Mouse (Mus musculus) C2C12 (cell line): Measurements from ENCODE around the gene Gprc5d. TPM values are rescaled to one million over a fixed set of nuclear protein-coding genes. Genes with fewer than 3 reads are reported as not detected.

Experiments
- H3K27me3 ChIP-seq: one replicate; pipeline ENCODE4 v1.6.1; 2011; ENCODE audit not compliant: control insufficient read depth, insufficient read depth, insufficient read length
- H3K36me3 ChIP-seq: one replicate; pipeline ENCODE4 v1.6.1; 2011; ENCODE audit not compliant: control insufficient read depth, insufficient read depth
- H3K4me3 ChIP-seq: one replicate; pipeline ENCODE4 v1.5.1; 2011; ENCODE audit warnings: mild to moderate bottlenecking, control low read depth; ENCODE audit not compliant: poor library complexity, insufficient read depth, severe bottlenecking
- H3K79me2 ChIP-seq: one replicate; pipeline ENCODE4 v1.6.1; 2011; ENCODE audit not compliant: control insufficient read depth, insufficient read depth
- H3K79me3 ChIP-seq: one replicate; pipeline ENCODE4 v1.6.1; 2011; ENCODE audit warnings: low read depth, control low read depth
- H3ac ChIP-seq: one replicate; pipeline ENCODE3; 2011; ENCODE audit warnings: low read depth; ENCODE audit not compliant: control insufficient read depth, insufficient read length
- CEBPB ChIP-seq: IDR thresholded peaks from one replicate; pipeline ENCODE4 v1.6.1; 2011; ENCODE audit warnings: low read depth, mild to moderate bottlenecking, control low read depth, moderate library complexity
- CTCF ChIP-seq: IDR thresholded peaks from one replicate; pipeline ENCODE4 v1.5.1; 2011; ENCODE audit not compliant: control insufficient read depth, insufficient read depth, insufficient read length
- FOSL1 ChIP-seq: IDR thresholded peaks from one replicate; pipeline ENCODE4 v1.8.0; 2011; ENCODE audit warnings: mild to moderate bottlenecking, low read length; ENCODE audit not compliant: poor library complexity, insufficient read depth, severe bottlenecking
- MAX ChIP-seq: IDR thresholded peaks from one replicate; pipeline ENCODE4 v1.6.1; 2011; ENCODE audit warnings: mild to moderate bottlenecking, control low read depth
- MYOD1 ChIP-seq: IDR thresholded peaks from one replicate; pipeline ENCODE4 v1.6.1; 2011; ENCODE audit warnings: low read depth; ENCODE audit not compliant: control insufficient read depth, insufficient read length
- MYOG ChIP-seq: IDR thresholded peaks from one replicate; pipeline ENCODE4 v1.6.1; 2011; ENCODE audit not compliant: control insufficient read depth, insufficient read length; ENCODE audit errors: extremely low read depth
- USF1 ChIP-seq: IDR thresholded peaks from one replicate; pipeline ENCODE4 v1.6.1; 2011; ENCODE audit warnings: low read depth, mild to moderate bottlenecking, control low read depth, moderate library complexity
- polyA plus RNA-seq: library from polyadenylated mRNA; unstranded; fragments of >200 nt; fragmentation: generic; extraction: Trizol; gene quantifications from one replicate; pipeline ENCODE4 v1.2.1, GENCODE M21; 2012; ENCODE audit warnings: missing spikeins

Gprc5d gene
- polyA plus RNA-seq, 1 experiment = not detected

DNA sequence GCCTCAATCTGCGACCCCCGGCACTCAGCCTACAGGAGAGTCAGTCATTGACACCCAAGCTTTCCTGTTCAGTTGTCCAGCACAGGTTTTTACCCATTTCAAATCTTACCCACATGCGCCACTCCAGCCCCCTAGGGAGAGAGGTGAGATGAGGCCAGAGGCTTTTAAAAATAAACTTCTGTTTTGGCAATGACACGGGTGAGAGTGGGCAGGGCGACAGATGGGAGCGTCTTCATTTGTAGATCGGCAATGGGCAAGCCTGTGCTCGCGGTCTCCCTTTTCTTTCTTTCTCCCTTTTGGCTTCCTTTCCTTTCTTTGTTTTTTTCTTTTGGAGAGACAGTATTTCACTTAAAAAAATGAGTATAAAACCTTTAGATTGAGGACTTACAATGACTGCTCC is 15.4 kb upstream of the Gprc5d start:
- H3K79me2 ChIP-seq = no peaks in the 10 kb centered on the region
- no peaks in the 10 kb centered on the region for H3K27me3 ChIP-seq
- H3K4me3 ChIP-seq = no peak overlapping the region
- no peaks in the 10 kb centered on the region for H3K79me3 ChIP-seq
- H3ac ChIP-seq = no peak overlapping the region
- TF ChIP-seq MAX (no peak), CEBPB (no peak), MYOG (no peak), USF1 (no peak), CTCF (no peak), FOSL1 (no peak), MYOD1 (no peak)
- no peaks in the 10 kb centered on the region for H3K36me3 ChIP-seq

DNA sequence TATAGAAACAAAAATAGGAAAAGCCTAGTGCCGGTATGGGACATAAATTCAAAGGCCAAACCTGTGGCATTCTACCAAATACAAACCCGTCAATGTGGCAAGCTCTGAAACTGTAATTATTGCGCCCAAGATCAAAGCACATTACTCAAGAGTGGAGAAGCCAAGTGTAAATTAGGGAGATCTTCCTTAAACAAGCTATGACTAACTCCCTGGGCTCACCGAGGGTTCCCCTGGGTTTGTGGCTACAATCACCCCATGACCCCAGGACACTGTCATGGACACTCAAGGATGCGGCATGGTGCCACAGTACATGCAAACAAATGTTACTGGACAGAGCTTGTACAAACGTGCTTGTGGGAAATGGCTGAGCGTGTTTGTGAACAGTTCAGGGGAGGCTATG is 15.0 kb upstream of the Gprc5d start:
- no peak overlapping the region for H3K4me3 ChIP-seq
- no peak for TF ChIP-seq FOSL1
- no peak for TF ChIP-seq MYOG
- no peak for TF ChIP-seq CEBPB
- TF ChIP-seq CTCF = no peak
- no peak for TF ChIP-seq USF1
- no peak for TF ChIP-seq MAX
- no peak for TF ChIP-seq MYOD1
- no peaks in the 10 kb centered on the region for H3K36me3 ChIP-seq

DNA sequence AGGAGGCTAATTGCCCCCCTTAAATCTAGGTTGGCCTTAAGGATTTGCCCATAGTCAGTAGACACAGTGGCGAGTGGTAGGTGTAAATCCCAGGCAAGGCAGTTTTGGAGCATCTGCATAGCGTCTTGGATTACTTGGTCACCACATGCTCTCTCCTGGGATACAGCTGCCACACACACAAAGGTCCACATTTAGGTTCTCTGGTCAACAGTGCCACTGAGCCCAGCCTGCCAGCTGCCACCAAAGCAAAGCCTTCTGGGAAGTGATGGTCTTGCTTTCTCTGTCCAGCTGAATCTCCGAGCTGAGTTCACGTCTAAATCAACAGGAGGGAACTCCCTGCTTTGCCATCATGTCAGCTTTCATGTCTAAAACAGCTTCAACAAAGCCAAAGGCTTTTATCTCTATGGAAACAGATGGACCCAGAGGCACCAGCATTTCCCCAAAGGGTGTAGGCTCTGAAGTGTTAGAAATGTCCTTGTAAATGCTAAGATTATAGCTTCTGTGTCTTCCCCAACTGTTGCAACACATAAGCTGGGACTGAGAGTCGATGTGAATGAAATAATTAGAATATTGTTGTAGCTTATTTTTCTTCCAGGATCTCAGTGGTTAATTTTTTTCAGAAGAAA is 6.8 kb upstream of the Gprc5d start:
- Histone ChIP-seq H3K27me3 (no peaks in the 10 kb centered on the region), H3K79me3 (no peaks in the 10 kb centered on the region), H3K4me3 (no peak overlapping the region), H3K36me3 (no peaks in the 10 kb centered on the region), H3K79me2 (no peaks in the 10 kb centered on the region), H3ac (no peak overlapping the region)
- TF ChIP-seq MYOG (no peak), MYOD1 (no peak), CTCF (no peak), USF1 (no peak), CEBPB (no peak), MAX (no peak), FOSL1 (no peak)

More for the DNA sequence above, 15.0 kb upstream of the Gprc5d start:
- no peaks in the 10 kb centered on the region for H3K27me3 ChIP-seq
- no peak overlapping the region for H3ac ChIP-seq
- H3K79me3 ChIP-seq = no peaks in the 10 kb centered on the region
- H3K79me2 ChIP-seq = no peaks in the 10 kb centered on the region

DNA sequence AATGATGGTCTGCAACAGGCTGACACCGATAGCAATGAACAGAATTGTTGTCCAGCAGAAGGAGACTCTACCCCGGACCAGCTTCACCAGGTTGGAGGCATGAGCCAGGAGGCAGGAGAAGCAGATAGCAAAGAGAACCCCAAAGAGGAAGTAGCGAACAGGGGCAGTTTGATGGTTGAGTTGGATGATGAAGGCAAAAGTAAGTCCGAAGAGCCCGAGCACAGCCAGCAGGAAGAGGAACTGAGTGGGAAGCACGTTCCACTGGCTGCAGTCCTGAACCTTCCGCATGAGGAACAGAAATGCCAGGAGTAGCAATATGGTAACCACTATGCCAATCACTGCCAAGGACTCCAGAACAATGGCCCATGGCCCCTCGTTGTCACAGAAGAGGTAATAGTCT is 1.6 kb downstream of the Gprc5d start:
- H3ac ChIP-seq = no peak overlapping the region
- TF ChIP-seq MAX (no peak), FOSL1 (no peak), CEBPB (no peak), CTCF (no peak), MYOG (no peak)
- no peak overlapping the region for H3K4me3 ChIP-seq
- H3K79me2 ChIP-seq = no peaks in the 10 kb centered on the region
- H3K27me3 ChIP-seq = no peaks in the 10 kb centered on the region
- H3K36me3 ChIP-seq = no peaks in the 10 kb centered on the region
- no peaks in the 10 kb centered on the region for H3K79me3 ChIP-seq

DNA sequence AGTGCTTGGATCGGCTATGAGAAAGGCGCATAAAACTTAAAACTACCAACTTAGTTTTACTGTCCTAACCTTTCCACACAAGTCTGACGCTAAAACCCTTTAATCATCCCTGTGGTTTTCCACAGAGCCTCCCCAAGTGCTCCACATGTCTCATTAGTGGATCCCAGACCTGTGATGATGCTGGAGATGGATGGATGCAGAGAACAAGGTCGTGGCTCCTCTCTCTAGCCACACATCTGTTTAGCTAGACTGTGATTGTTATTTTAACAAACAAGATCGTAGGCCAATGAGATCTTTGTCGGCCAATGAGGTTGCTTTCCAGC is 5.0 kb downstream of the Gprc5d start:
- no peaks in the 10 kb centered on the region for H3K27me3 ChIP-seq
- no peaks in the 10 kb centered on the region for H3K36me3 ChIP-seq
- H3K79me3 ChIP-seq = no peaks in the 10 kb centered on the region
- H3K4me3 ChIP-seq = no peak overlapping the region
- TF ChIP-seq CTCF (no peak), USF1 (no peak), MYOD1 (no peak), MAX (no peak), MYOG (no peak), FOSL1 (no peak), CEBPB (no peak)
- no peak overlapping the region for H3ac ChIP-seq
- no peaks in the 10 kb centered on the region for H3K79me2 ChIP-seq

DNA sequence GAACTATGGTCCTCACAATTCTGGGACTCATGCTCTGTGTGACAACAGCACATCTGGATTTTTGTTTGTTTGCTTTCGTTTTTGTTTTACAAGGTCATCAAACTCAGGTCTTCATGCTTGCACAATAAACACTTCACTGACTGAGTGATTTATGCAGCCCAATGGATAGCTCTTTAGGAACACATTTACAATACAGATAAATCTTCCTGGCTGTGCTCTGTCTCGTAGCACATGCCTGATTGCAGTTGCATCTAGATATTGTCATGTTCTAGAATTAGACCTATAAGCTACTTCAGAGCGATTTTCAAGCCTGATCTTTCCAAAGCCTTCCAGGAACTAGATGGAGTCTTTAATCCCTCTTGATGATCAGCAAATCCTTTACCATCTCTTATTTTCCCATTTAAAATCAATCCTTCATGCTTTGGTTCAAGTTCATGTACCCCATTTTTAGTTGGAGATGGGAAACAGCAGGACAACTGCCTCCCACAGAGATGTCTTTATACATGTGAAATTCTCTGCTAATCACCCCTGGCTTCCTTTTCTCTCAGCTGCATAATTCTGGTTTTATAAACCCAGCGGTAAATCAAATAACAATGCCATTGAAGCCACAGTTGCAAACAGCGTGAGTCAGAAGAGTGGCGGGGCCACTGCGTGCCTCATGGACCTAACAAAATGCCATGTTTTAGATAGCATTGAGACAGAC is 5.5 kb downstream of the Gprc5d start:
- no peaks in the 10 kb centered on the region for H3K36me3 ChIP-seq
- H3K4me3 ChIP-seq = no peak overlapping the region
- no peaks in the 10 kb centered on the region for H3K27me3 ChIP-seq
- no peaks in the 10 kb centered on the region for H3K79me3 ChIP-seq
- H3K79me2 ChIP-seq = no peaks in the 10 kb centered on the region
- TF ChIP-seq CTCF (no peak), MYOG (no peak), MAX (no peak), CEBPB (no peak), FOSL1 (no peak), USF1 (no peak), MYOD1 (no peak)
- no peak overlapping the region for H3ac ChIP-seq
